Mouse (Mus musculus): ENCODE results near the gene Myo1c. TPM values are rescaled to one million over a fixed set of nuclear protein-coding genes. Genes with fewer than 3 reads are reported as not detected.
A peak's percentile ranks its signal among the peaks of the same experiment; 100 is the strongest.

The Myo1c gene
- polyA plus RNA-seq, 1 experiment, result 166 TPM

- no peaks in the 10 kb centered on the region for H3K27me3 ChIP-seq (ENCODE audit: control insufficient read depth, insufficient read depth, insufficient read length)
- H3K36me3 ChIP-seq (ENCODE audit: control insufficient read depth, insufficient read depth), result peaks cover 89% of the 10 kb centered on the region
- TF ChIP-seq CTCF (IDR thresholded peaks at IDR 0.05; ENCODE audit: control insufficient read depth, insufficient read depth, insufficient read length), result no peak
- TF ChIP-seq MAX (IDR thresholded peaks at IDR 0.05), result no peak
- no peak for TF ChIP-seq FOSL1 (IDR thresholded peaks at IDR 0.05; ENCODE audit: insufficient read depth, low read length, poor library complexity, severe bottlenecking)
- TF ChIP-seq USF1 (IDR thresholded peaks at IDR 0.05; ENCODE audit: low read depth), result no peak
- TF ChIP-seq MYOD1 (IDR thresholded peaks at IDR 0.05; ENCODE audit: control insufficient read depth, insufficient read length, low read depth), result no peak
- no peak for TF ChIP-seq CEBPB (IDR thresholded peaks at IDR 0.05; ENCODE audit: low read depth)
- TF ChIP-seq MYOG (IDR thresholded peaks at IDR 0.05; ENCODE audit: control insufficient read depth, extremely low read depth, insufficient read length), result no peak
- peaks cover 73% of the 10 kb centered on the region for H3K79me2 ChIP-seq (ENCODE audit: control insufficient read depth, insufficient read depth)
- H3K79me3 ChIP-seq (ENCODE audit: low read depth), result peaks cover 33% of the 10 kb centered on the region
- H3ac ChIP-seq (ENCODE audit: control insufficient read depth, insufficient read length, low read depth), result no peak overlapping the region
- no peak overlapping the region for H3K4me3 ChIP-seq (ENCODE audit: insufficient read depth, poor library complexity, severe bottlenecking)
These were observed 52.5 kb downstream of the Myo1c start for GRCm38 (mm10) chr11:75702761-75703160.

- peak; percentile 59 for TF ChIP-seq CEBPB (IDR thresholded peaks at IDR 0.05; ENCODE audit: low read depth)
- no peak for TF ChIP-seq CTCF (IDR thresholded peaks at IDR 0.05; ENCODE audit: control insufficient read depth, insufficient read depth, insufficient read length)
- Histone ChIP-seq H3K27me3 (ENCODE audit: control insufficient read depth, insufficient read depth, insufficient read length) (no peaks in the 10 kb centered on the region), H3K79me2 (ENCODE audit: control insufficient read depth, insufficient read depth) (peaks cover 63% of the 10 kb centered on the region), H3K79me3 (ENCODE audit: low read depth) (peaks cover 24% of the 10 kb centered on the region), H3ac (ENCODE audit: control insufficient read depth, insufficient read length, low read depth) (no peak overlapping the region), H3K4me3 (ENCODE audit: insufficient read depth, poor library complexity, severe bottlenecking) (no peak overlapping the region), H3K36me3 (ENCODE audit: control insufficient read depth, insufficient read depth) (peaks cover 79% of the 10 kb centered on the region)
These were observed 53.4 kb downstream of the Myo1c start for GRCm38 (mm10) chr11:75703748-75704147.

GRCm38 (mm10) chr11:75713949-75714348, 63.6 kb downstream of the Myo1c start:
- Histone ChIP-seq H3ac (ENCODE audit: control insufficient read depth, insufficient read length, low read depth) (no peak overlapping the region), H3K79me3 (ENCODE audit: low read depth) (no peaks in the 10 kb centered on the region), H3K4me3 (ENCODE audit: insufficient read depth, poor library complexity, severe bottlenecking) (no peak overlapping the region), H3K36me3 (ENCODE audit: control insufficient read depth, insufficient read depth) (no peaks in the 10 kb centered on the region), H3K27me3 (ENCODE audit: control insufficient read depth, insufficient read depth, insufficient read length) (no peaks in the 10 kb centered on the region), H3K79me2 (ENCODE audit: control insufficient read depth, insufficient read depth) (no peaks in the 10 kb centered on the region)
- TF ChIP-seq FOSL1 (IDR thresholded peaks at IDR 0.05; ENCODE audit: insufficient read depth, low read length, poor library complexity, severe bottlenecking) (no peak), MAX (IDR thresholded peaks at IDR 0.05) (no peak), CEBPB (IDR thresholded peaks at IDR 0.05; ENCODE audit: low read depth) (no peak), MYOD1 (IDR thresholded peaks at IDR 0.05; ENCODE audit: control insufficient read depth, insufficient read length, low read depth) (no peak), MYOG (IDR thresholded peaks at IDR 0.05; ENCODE audit: control insufficient read depth, extremely low read depth, insufficient read length) (no peak), USF1 (IDR thresholded peaks at IDR 0.05; ENCODE audit: low read depth) (no peak), CTCF (IDR thresholded peaks at IDR 0.05; ENCODE audit: control insufficient read depth, insufficient read depth, insufficient read length) (no peak)

GRCm38 (mm10) chr11:75715556-75715955, 65.3 kb downstream of the Myo1c start:
- Histone ChIP-seq H3K4me3 (ENCODE audit: insufficient read depth, poor library complexity, severe bottlenecking) (no peak overlapping the region), H3K79me2 (ENCODE audit: control insufficient read depth, insufficient read depth) (no peaks in the 10 kb centered on the region), H3ac (ENCODE audit: control insufficient read depth, insufficient read length, low read depth) (no peak overlapping the region), H3K36me3 (ENCODE audit: control insufficient read depth, insufficient read depth) (no peaks in the 10 kb centered on the region), H3K27me3 (ENCODE audit: control insufficient read depth, insufficient read depth, insufficient read length) (no peaks in the 10 kb centered on the region), H3K79me3 (ENCODE audit: low read depth) (no peaks in the 10 kb centered on the region)
- no peak for TF ChIP-seq MYOD1 (IDR thresholded peaks at IDR 0.05; ENCODE audit: control insufficient read depth, insufficient read length, low read depth)
- no peak for TF ChIP-seq CTCF (IDR thresholded peaks at IDR 0.05; ENCODE audit: control insufficient read depth, insufficient read depth, insufficient read length)
- TF ChIP-seq CEBPB (IDR thresholded peaks at IDR 0.05; ENCODE audit: low read depth), result no peak
- TF ChIP-seq MYOG (IDR thresholded peaks at IDR 0.05; ENCODE audit: control insufficient read depth, extremely low read depth, insufficient read length), result no peak
- no peak for TF ChIP-seq MAX (IDR thresholded peaks at IDR 0.05)
- no peak for TF ChIP-seq USF1 (IDR thresholded peaks at IDR 0.05; ENCODE audit: low read depth)
- TF ChIP-seq FOSL1 (IDR thresholded peaks at IDR 0.05; ENCODE audit: insufficient read depth, low read length, poor library complexity, severe bottlenecking), result no peak

- no peaks in the 10 kb centered on the region for H3K79me2 ChIP-seq (ENCODE audit: control insufficient read depth, insufficient read depth)
- H3K36me3 ChIP-seq (ENCODE audit: control insufficient read depth, insufficient read depth), result no peaks in the 10 kb centered on the region
These were observed 66.5 kb downstream of the Myo1c start for GRCm38 (mm10) chr11:75716661-75717325.

GRCm38 (mm10) chr11:75722339-75722738, 72.0 kb downstream of the Myo1c start:
- Histone ChIP-seq H3K79me3 (ENCODE audit: low read depth) (no peaks in the 10 kb centered on the region), H3K27me3 (ENCODE audit: control insufficient read depth, insufficient read depth, insufficient read length) (no peaks in the 10 kb centered on the region), H3K36me3 (ENCODE audit: control insufficient read depth, insufficient read depth) (no peaks in the 10 kb centered on the region), H3K4me3 (ENCODE audit: insufficient read depth, poor library complexity, severe bottlenecking) (no peak overlapping the region), H3ac (ENCODE audit: control insufficient read depth, insufficient read length, low read depth) (no peak overlapping the region), H3K79me2 (ENCODE audit: control insufficient read depth, insufficient read depth) (no peaks in the 10 kb centered on the region)
- TF ChIP-seq CTCF (IDR thresholded peaks at IDR 0.05; ENCODE audit: control insufficient read depth, insufficient read depth, insufficient read length), result no peak
- no peak for TF ChIP-seq USF1 (IDR thresholded peaks at IDR 0.05; ENCODE audit: low read depth)
- no peak for TF ChIP-seq MYOD1 (IDR thresholded peaks at IDR 0.05; ENCODE audit: control insufficient read depth, insufficient read length, low read depth)
- TF ChIP-seq MAX (IDR thresholded peaks at IDR 0.05), result no peak
- no peak for TF ChIP-seq CEBPB (IDR thresholded peaks at IDR 0.05; ENCODE audit: low read depth)
- no peak for TF ChIP-seq FOSL1 (IDR thresholded peaks at IDR 0.05; ENCODE audit: insufficient read depth, low read length, poor library complexity, severe bottlenecking)
- TF ChIP-seq MYOG (IDR thresholded peaks at IDR 0.05; ENCODE audit: control insufficient read depth, extremely low read depth, insufficient read length), result no peak

More at GRCm38 (mm10) chr11:75716661-75717325, 66.5 kb downstream of the Myo1c start:
- TF ChIP-seq FOSL1 (IDR thresholded peaks at IDR 0.05; ENCODE audit: insufficient read depth, low read length, poor library complexity, severe bottlenecking) (no peak), CTCF (IDR thresholded peaks at IDR 0.05; ENCODE audit: control insufficient read depth, insufficient read depth, insufficient read length) (no peak), MAX (IDR thresholded peaks at IDR 0.05) (no peak), CEBPB (IDR thresholded peaks at IDR 0.05; ENCODE audit: low read depth) (no peak), MYOD1 (IDR thresholded peaks at IDR 0.05; ENCODE audit: control insufficient read depth, insufficient read length, low read depth) (no peak), USF1 (IDR thresholded peaks at IDR 0.05; ENCODE audit: low read depth) (no peak), MYOG (IDR thresholded peaks at IDR 0.05; ENCODE audit: control insufficient read depth, extremely low read depth, insufficient read length) (no peak)
- Histone ChIP-seq H3K79me3 (ENCODE audit: low read depth) (no peaks in the 10 kb centered on the region), H3ac (ENCODE audit: control insufficient read depth, insufficient read length, low read depth) (no peak overlapping the region), H3K4me3 (ENCODE audit: insufficient read depth, poor library complexity, severe bottlenecking) (no peak overlapping the region), H3K27me3 (ENCODE audit: control insufficient read depth, insufficient read depth, insufficient read length) (no peaks in the 10 kb centered on the region)

Data from C2C12 (cell line).